Mouse (Mus musculus) ES-Bruce4 (cell line): ENCODE measurements around the gene Zfp459. TPM values are rescaled to one million over a fixed set of nuclear protein-coding genes. Genes with fewer than 3 reads are reported as not detected.
"Not testable (repeated sequence)": the region's sequence is repeated elsewhere in the genome, so short reads cannot be mapped to it uniquely, and the experiment has no call there.

Source experiments
- H3K27ac ChIP-seq: 2 replicates; pipeline ENCODE4 v1.5.1; 2012; ENCODE audit warnings: low read length, inconsistent platforms; ENCODE audit not compliant: insufficient read depth
- H3K27me3 ChIP-seq: 2 replicates; pipeline ENCODE4 v1.6.1; 2012; ENCODE audit warnings: mild to moderate bottlenecking, low read length, inconsistent platforms; ENCODE audit not compliant: control insufficient read depth, poor library complexity, insufficient read depth, severe bottlenecking
- H3K36me3 ChIP-seq: 2 replicates; pipeline ENCODE4 v1.6.1; 2012; ENCODE audit warnings: inconsistent platforms, mild to moderate bottlenecking, low read length, moderate library complexity; ENCODE audit not compliant: control insufficient read depth, poor library complexity, insufficient read depth, severe bottlenecking
- H3K4me1 ChIP-seq: one replicate; pipeline ENCODE4 v1.8.1; 2011; ENCODE audit warnings: low read length; ENCODE audit not compliant: control insufficient read depth, insufficient read depth
- H3K4me3 ChIP-seq: 2 replicates; pipeline ENCODE4 v1.5.1; 2011; ENCODE audit warnings: low read depth, mild to moderate bottlenecking, low read length
- H3K9ac ChIP-seq: 2 replicates; pipeline ENCODE4 v1.6.1; 2012; ENCODE audit warnings: low read depth, mild to moderate bottlenecking, inconsistent platforms; ENCODE audit not compliant: poor library complexity, severe bottlenecking
- H3K9me3 ChIP-seq: replicated peaks from 2 replicates; pipeline ENCODE4 v1.6.1; 2012; ENCODE audit warnings: mild to moderate bottlenecking, low read length, inconsistent platforms; ENCODE audit not compliant: control insufficient read depth, poor library complexity, insufficient read depth, severe bottlenecking
- CTCF ChIP-seq: IDR thresholded peaks from one replicate; pipeline ENCODE4 v1.8.1; 2011; ENCODE audit warnings: low read depth, low read length
- EP300 ChIP-seq: IDR thresholded peaks from 2 replicates; pipeline ENCODE4 v1.6.1; 2011; ENCODE audit warnings: low read depth, low read length; ENCODE audit not compliant: insufficient read depth
- POLR2A ChIP-seq: IDR thresholded peaks from one replicate; pipeline ENCODE4 v1.8.1; 2011; ENCODE audit warnings: low read length; ENCODE audit not compliant: insufficient read depth
- polyA plus RNA-seq: library from polyadenylated mRNA; stranded (reverse); fragments of >200 nt; gene quantifications from 2 replicates; pipeline ENCODE4 v1.2.4, GENCODE M21; 2011; ENCODE audit warnings: low read depth; ENCODE audit not compliant: missing spikeins, insufficient read depth, insufficient read length

Gene Zfp459
- polyA plus RNA-seq, 1 experiment: 25.7 TPM

DNA sequence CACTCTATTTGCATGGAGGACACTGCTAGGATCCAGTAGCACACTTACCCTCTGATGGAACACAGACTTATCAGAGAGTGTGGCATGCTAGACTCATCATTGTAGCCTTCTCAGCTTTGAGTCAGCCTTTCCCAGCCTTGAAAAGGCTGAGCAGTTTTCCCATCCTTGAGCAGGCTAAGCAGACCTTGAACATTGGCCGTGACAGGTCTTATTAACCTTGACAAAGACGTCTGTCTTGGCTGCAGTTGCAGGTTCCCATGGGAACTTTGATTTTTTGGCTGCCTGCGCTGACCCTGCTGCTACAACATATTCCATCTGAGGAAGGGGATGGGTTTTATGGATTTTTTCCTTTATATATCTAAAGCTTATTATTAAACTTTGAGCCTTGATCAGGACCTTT is 6.9 kb upstream of the Zfp459 start:
- TF ChIP-seq CTCF (no peak), POLR2A (no peak), EP300 (no peak)
- H3K4me3 ChIP-seq: no peak overlapping the region
- H3K27ac ChIP-seq: no peak overlapping the region

GRCm38 (mm10) chr13:67425699-67426098 is 4.5 kb upstream of the Zfp459 start:
- H3K27me3 ChIP-seq, H3K9ac ChIP-seq, H3K9me3 ChIP-seq, H3K4me1 ChIP-seq, H3K4me3 ChIP-seq, H3K36me3 ChIP-seq: not testable (repeated sequence)
- H3K27ac ChIP-seq: peak overlapping the region; percentile 49

More for the DNA sequence above, 6.9 kb upstream of the Zfp459 start:
- Histone ChIP-seq H3K4me1 (no peaks in the 10 kb centered on the region), H3K27me3 (no peaks in the 10 kb centered on the region), H3K36me3 (no peaks in the 10 kb centered on the region), H3K9ac (no peak overlapping the region), H3K9me3 (no peaks in the 10 kb centered on the region; the same call in 1 of the 2 replicates)

DNA sequence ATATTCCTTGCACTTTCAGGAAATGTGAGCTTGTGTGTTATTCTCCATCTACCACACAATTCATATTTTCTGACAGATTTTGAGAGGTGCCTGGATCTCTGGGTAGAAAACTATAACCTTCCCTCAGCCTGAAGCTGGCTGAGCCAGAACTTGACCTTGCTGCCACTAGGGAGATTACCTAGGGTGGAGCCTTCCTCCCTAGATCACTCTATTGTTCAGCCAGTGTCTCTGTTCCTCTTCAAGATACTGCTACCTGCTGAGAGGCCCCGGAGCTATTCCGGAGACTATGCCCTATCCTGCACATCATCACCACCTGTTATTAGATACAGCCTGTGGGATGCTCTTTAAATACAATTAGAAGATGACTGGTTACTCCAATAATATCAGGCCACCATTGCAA is 1.3 kb upstream of the Zfp459 start:
- peak; percentile 87 for TF ChIP-seq EP300
- H3K9me3 ChIP-seq, H3K36me3 ChIP-seq, H3K27me3 ChIP-seq, H3K9ac ChIP-seq, H3K4me1 ChIP-seq: not testable (repeated sequence)
- Histone ChIP-seq H3K4me3 (peak overlapping the region; percentile 16; the same call in 1 of the 2 replicates), H3K27ac (peak overlapping the region; percentile 88)

DNA sequence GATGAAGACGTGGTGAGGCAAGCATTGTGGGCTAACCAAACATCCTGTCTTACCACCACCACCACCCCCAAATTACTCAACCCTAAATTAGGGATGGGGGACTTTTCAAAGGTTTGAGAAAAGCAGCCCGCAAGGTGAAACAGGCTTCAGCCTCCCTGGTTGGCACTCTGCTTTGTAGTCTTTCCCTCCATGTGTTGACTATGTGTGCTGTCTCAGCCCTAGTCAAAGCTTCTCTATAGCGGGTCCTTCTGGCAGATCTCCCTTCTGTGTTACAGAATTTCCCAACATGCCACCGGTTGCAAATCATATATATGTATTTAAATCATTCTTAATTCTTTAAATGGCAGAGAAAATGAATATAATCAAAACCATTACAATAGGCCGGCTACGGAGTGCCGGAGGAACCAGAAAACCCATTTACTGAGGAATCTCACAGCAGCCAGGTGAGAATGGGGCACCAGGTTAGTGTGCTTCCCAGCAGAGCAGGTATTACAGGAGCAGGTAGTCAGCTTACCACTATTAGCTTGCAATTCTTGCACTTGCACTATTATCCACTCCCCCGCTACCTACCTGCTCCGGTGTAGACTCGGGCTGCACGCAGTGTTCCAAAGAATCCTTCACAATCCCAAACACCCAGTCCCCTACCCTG is 536 bp downstream of the Zfp459 start:
- peak overlapping the region; percentile 58 for H3K27ac ChIP-seq
- peaks cover 3% of the 10 kb centered on the region for H3K4me1 ChIP-seq
- peak overlapping the region; percentile 55 for H3K9ac ChIP-seq
- peak overlapping the region; percentile 79 for H3K4me3 ChIP-seq
- peaks cover under 1% of the 10 kb centered on the region; the same call in 1 of the 2 replicates for H3K36me3 ChIP-seq
- no peaks in the 10 kb centered on the region for H3K9me3 ChIP-seq
- TF ChIP-seq POLR2A (no peak), CTCF (no peak), EP300 (no peak)
- no peaks in the 10 kb centered on the region for H3K27me3 ChIP-seq

DNA sequence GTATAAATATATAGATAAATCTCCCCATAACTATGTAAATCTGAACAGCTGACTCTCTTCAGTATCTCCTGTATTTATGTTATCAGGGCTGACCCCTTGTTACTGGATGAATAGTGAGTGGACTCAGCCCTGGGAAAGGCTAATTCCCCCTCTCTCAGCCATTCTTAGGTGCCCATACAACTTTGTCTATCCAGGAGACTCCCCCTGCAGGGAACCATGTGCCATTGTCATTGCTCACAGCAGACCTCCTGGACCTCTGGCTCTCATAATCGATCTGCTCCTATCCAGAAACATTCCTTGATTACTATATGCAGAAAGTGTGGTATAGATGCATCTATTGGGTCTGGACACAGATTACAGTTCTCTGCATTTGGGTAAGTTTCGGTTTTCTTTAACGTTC is 4.4 kb downstream of the Zfp459 start:
- H3K9me3 ChIP-seq: no peaks in the 10 kb centered on the region
- no peak overlapping the region for H3K9ac ChIP-seq
- TF ChIP-seq CTCF: peak; percentile 12
- no peak for TF ChIP-seq POLR2A
- H3K27ac ChIP-seq: no peak overlapping the region
- no peaks in the 10 kb centered on the region for H3K4me1 ChIP-seq
- peaks cover 18% of the 10 kb centered on the region for H3K36me3 ChIP-seq
- no peaks in the 10 kb centered on the region for H3K27me3 ChIP-seq
- no peak overlapping the region for H3K4me3 ChIP-seq

- no peaks in the 10 kb centered on the region for H3K9me3 ChIP-seq
- TF ChIP-seq CTCF (no peak), EP300 (0 out of 2 replicates have a peak, but pooled peaks have one; percentile 15)
- no peaks in the 10 kb centered on the region for H3K27me3 ChIP-seq
- H3K27ac ChIP-seq: no peak overlapping the region
- H3K4me3 ChIP-seq: no peak overlapping the region
- peaks cover 24% of the 10 kb centered on the region for H3K36me3 ChIP-seq
- no peaks in the 10 kb centered on the region for H3K4me1 ChIP-seq
- H3K9ac ChIP-seq: no peak overlapping the region
Observed at GRCm38 (mm10) chr13:67415759-67416158, 5.5 kb downstream of the Zfp459 start.

DNA sequence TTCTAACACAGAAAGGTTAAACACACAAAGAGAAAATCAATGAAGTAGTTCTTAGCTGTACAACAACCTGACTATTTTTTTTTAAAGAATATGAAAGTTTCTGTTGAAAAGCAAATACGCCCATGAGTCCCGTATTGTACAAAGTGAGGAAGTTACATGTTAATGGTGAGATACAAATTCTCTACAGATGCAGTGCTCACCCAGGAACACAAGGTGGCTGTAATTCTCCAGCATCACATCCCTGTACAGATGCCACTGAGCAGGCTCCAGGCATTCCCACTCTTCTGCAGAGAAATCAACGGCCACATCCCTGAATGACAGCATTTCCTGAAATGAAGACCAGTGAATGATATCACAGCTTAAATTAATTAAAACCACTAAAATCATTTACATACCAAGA is 7.6 kb downstream of the Zfp459 start:
- not testable (repeated sequence) for H3K27me3 ChIP-seq, H3K4me3 ChIP-seq, H3K27ac ChIP-seq, H3K4me1 ChIP-seq, H3K9ac ChIP-seq, H3K9me3 ChIP-seq
- peaks cover 27% of the 10 kb centered on the region for H3K36me3 ChIP-seq

- peak within 1 kb of the TSS; percentile 56 for H3K9ac ChIP-seq
- not testable (repeated sequence) for H3K36me3 ChIP-seq, H3K27ac ChIP-seq, H3K27me3 ChIP-seq, H3K9me3 ChIP-seq, H3K4me1 ChIP-seq
- peak within 1 kb of the TSS; percentile 98 for H3K4me3 ChIP-seq
Observed at GRCm38 (mm10) chr13:67399183-67399903, 21.9 kb downstream of the Zfp459 start, which contains the start of gene Zfp429. TSS of gene Zfp429 (minus strand) at chr13:67399819.

DNA sequence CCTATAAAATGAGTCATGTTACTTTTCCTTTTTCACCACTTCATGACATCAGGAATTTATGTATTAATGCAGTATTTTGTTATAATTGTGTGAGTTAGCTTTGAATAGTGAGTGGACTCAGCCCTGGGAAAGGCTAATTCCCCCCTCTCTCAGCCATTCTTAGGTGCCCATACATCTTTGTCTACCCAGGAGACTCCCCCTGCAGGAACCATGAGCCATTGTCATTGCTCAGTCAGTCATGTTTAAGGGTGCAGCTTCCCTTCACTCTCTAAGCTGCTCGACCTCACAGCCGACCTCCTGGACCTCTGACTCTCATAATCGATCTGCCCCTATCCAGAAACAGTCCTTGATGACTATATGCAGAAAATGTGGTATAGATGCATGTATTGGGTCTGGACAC is 45.0 kb downstream of the Zfp459 start:
- not testable (repeated sequence) for H3K4me1 ChIP-seq, H3K9me3 ChIP-seq, H3K27me3 ChIP-seq

More for the DNA sequence above, 45.0 kb downstream of the Zfp459 start:
- not testable (repeated sequence) for H3K27ac ChIP-seq, H3K36me3 ChIP-seq, H3K9ac ChIP-seq, H3K4me3 ChIP-seq
